Mouse (Mus musculus) adrenal gland, postnatal 14 days (tissue): ENCODE results near the gene Rnf157. TPM values are rescaled to one million over a fixed set of nuclear protein-coding genes. Genes with fewer than 3 reads are reported as not detected.
"Not testable (repeated sequence)": the region's sequence is repeated elsewhere in the genome, so short reads cannot be mapped to it uniquely, and the experiment has no call there.

ENCODE experiments used
- DNase-seq: peaks from one replicate; pipeline ENCODE4 v3.0.0; 2021; ENCODE audit warnings: mixed read lengths
- total RNA-seq: library from RNA; stranded (reverse); gene quantifications from 2 replicates; pipeline ENCODE4 v1.2.3, GENCODE M21; 2021

Gene Rnf157
- total RNA-seq, 1 experiment from 2014 or later, result 8.6 TPM

- DNase-seq, result peak; percentile 81
Observed at GRCm38 (mm10) chr11:116434287-116434966, 21.6 kb upstream of the Rnf157 start.

DNA sequence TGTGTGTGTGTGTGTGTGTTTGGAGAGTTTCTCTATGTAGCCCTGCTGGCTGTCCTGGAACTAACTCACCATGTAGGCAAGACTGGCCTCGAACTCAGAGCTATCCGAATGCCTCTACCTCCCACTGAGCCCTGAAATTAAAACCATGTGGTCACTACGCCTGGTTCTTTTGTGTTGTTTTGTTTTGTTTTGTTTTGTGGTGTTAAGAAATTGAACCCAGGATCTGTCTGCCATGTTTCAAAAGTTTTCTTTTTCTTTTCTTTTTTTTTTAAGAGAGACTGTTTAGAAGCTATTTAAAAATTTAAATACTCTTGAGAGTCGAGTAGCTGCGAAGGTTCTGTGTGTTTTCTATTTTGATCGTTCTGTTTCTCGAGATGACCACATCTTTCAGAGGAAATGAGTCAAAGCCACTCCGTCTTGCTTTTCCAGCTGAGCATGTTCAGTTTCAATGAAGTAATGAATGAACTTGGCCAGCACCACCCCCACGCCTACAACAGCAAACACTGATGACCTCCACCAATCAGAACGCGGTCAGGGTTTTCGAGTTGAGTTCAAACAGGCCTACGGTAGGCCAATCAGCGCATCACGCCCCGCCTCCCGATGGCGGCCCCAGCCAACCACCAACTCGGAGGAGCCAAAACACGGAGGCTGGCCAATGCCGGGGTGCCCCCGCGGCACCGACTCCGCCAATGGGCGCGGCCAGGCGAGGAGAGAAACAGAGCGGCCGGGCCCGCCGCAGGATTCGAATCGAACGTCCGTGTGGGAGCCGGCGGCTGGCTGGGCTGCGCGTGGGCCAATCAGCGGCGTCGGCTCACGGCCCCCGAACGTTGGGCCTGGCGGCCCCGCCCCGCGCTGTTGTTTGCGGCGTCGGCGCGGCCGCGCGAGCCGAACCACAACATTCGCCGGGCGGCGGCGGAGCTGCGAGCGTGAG is 20.8 kb upstream of the Rnf157 start, which contains the start of gene Ubald2:
Ubald2 (plus strand) TSS at position 739 of the 931 bp plus-strand sequence.
- DNase-seq, result peak; percentile 100

GRCm38 (mm10) chr11:116432593-116433355 is 19.9 kb upstream of the Rnf157 start:
- no peak for DNase-seq

GRCm38 (mm10) chr11:116432127-116432526 is 19.3 kb upstream of the Rnf157 start:
- no peak for DNase-seq

DNA sequence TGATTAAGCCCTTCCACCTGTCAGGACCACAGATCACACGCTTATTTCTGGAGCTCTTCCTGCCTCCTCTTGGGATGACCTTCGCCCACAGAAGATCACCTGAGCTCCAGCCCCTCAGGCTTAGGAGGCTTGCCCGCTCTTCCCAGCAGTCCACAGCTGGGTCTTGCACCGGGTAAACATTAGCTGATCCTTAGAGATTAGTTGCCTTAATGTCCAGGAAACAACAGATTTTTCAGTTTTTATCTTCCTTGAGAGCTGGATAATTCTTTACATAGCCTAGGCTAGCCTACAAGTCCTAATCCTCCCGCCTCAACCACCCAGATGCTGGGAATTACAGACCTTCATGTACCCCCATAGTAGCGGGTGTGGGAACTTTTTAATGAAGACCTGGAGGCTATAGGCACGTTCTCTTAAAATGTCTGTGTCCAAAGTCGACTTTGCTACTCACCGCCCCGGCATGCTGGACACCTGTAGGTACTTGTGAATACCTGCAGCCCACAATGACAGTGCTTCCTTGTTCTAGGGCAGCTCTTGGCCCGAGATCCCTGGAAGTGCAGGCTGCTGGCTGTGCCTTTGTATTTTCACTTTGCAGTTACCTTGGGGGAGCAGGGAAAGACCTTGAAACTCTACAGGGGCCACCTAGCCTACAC is 18.7 kb upstream of the Rnf157 start:
- DNase-seq, result no peak

DNA sequence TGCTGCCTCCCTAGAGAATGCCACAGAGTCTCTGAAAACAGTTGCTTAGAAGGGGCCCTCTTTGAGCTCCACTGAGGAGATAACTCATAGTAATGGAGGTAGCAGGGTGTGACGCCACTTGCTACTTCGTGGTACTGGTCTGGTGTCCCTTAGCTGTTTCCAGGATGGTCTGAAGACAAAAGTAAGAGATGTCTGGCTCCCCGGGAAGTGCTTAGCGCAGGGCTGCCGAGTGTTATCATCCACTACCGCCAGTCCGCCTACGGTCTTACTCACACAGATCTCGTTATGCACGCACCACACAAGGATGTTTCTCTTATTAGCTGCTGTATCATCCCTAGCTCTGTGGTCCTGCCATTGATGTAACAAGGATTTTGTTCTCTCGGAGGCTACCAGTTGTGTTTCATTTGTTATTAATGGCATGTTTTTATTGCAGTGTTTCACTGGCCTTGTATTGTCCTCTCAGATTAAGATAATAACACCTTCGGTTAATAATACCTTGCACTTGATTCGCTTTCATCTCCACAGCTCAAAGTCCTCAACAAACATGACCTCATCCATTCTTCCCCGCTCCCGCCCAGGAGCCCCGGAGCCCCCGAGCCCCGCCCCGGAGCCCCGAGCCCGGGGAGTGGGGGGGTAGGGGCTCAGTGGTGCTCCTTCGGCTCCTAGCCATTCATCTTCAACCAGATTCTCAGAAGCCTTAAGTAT is 18.0 kb upstream of the Rnf157 start:
- DNase-seq, result no peak

DNA sequence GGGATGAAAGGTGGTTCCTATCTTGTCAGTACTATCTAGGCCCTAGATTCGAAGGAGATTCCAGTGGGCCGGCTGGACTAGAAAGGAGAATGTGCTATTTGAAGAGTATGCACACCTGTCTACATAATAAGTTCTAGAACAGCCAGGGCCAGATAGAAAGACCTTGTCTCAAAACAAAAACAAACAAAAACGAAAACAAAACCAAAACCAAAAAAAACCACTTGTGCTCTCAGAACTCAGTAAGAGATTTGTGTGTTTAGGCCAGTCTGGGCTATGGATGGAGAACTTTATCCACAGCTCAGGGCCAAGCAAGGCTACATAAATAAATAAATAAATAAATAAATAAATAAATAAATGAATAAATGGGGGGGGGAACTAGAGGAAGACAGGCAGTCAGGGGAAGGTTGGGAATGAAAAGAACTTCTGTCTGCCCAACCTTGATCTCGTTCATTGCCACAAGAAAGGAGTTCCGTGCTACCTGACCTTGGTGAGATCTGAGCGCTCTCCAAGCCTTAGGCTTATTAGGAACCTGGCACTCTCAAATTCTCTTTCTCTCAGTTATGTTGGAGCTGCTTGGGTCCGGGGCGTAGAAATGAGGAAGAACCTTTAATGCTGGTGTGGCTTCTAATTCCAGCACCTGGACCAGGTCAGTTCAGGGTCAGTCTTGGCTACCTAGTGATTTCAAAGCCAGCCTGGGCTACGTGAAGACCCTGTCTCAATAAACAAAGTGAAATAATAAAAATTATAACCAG is 17.2 kb upstream of the Rnf157 start:
- DNase-seq, result no peak

- no peak for DNase-seq
Observed at GRCm38 (mm10) chr11:116428872-116429859, 16.3 kb upstream of the Rnf157 start.

DNA sequence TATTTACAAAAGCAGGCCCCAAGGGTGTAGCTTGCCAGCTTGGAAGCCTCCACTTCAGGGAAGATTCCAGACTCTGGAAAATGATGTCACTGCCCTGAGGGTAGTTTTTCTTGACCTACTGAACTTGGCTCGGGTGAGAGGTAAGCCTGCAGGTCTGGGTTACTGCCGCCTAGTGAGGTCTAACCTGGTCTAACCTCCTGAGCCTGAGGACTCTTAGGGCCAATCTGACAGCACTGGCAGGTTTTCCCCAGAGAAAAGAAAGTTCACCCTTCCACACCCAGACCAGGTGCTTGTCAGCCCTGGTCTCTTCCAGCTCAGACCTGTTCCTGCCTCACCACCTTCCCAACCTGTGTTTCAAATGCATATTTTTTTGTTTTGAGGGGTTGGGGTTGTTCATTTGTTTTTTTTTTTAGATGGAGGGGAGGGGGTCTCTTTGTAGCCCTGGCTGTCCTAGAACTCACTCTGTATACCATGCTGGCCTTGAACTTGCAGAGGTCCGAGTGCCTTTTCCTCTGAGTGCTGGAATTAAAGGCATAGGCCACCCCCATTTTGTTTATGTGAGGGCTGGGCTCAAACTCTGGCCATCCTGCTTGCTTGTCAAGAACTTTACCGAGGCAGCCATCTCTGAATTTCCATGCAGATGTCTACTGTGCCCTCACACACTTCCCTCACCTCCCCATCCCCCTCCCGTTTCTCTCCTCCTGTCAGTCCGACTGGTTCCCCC is 14.2 kb upstream of the Rnf157 start:
- DNase-seq, result no peak

DNA sequence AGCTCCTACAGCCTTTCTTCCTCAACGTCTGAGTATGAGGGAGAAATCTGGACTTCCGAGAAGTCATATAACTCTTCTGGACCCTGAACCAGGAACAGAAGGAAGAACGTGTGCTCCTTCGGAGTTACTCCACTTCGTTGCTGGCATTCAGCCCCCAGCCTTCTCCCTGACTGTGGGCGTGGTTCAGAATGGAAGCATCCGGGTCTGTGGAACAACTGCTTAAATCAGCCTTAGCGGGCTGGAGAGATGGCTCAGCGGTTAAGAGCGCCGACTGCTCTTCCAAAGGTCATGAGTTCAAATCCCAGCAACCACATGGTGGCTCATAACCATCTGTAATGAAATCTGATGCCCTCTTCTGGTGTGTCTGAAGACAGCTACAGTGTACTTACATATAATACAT is 13.5 kb upstream of the Rnf157 start:
- not testable (repeated sequence) for DNase-seq

- no peak for DNase-seq
Observed at GRCm38 (mm10) chr11:116424621-116425407, 12.0 kb upstream of the Rnf157 start.

- no peak for DNase-seq
Observed at GRCm38 (mm10) chr11:116423782-116424620, 11.2 kb upstream of the Rnf157 start.

DNA sequence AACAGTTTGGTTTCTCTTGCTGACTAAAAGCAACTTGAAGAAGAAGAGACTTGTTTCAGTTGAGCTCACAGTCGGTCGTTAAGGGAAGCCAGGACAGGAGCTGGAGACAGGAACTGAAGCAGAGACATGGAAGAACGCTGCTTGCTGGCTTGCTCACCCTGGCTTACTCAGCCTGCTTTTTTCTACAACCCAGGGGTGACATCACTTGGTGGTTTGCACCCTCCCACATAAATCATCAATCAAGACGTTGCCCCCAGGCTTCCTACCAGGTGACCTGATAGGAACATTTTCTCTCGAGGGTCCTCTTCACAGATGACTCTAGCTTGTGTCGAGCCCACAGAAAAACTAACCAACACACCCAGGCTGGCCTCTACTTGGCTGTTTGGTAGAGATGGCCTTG is 10.4 kb upstream of the Rnf157 start:
- no peak for DNase-seq

- no peak for DNase-seq
Observed at GRCm38 (mm10) chr11:116422562-116422961, 9.7 kb upstream of the Rnf157 start.

DNA sequence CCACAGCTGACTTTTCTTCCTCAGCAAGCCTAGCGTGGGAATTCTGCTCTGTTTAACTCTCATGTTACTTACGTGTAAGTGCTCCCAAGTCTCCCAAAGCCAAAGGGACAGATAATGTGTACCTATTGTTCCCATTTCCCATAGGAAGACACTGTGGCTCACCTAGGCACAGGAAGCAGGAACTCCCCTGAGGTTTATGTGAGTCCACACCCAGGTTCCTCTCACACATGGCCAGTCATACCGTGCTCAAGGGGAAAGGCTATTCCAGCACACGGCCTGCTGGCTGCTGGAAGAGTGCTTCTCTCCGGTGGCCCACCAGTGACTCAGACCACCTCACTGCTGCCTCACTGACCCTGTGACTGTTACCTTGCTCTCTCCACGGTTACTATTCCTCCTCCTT is 8.3 kb upstream of the Rnf157 start:
- DNase-seq, result no peak

DNA sequence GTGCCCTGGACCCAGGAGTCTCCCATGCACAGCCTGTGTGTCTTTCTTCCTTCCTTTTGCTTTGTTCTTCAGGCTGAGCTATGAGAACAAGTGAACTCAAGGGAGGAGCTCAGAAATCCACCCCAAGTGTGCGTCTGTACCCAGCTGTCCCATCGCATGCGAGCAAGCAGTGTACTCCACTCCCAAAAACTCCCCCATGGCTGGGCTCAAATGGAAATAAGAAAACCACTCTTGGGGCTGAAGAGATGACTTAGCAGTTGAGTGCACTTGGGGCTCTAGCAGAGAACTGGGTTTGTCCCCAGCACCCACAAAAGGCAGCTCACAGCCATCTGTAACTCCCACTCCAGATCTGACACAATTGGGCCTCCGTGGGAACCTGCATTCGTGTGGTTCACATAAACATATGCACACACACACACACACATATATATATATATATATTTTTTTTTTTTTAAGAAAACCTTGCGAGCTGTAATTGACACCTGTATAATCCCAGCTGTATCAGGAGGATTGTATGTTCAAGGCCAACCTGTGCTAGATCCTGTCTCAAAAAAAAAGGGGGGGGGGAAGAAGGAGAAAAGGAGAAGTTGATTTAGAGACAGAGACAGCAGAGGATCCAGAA is 6.1 kb upstream of the Rnf157 start:
- no peak for DNase-seq
